Mouse (Mus musculus): ENCODE measurements around the gene Irgm2.

GRCm38 (mm10) chr11:58226425-58226824, 27.0 kb downstream of the Irgm2 start:
- TF ChIP-seq CTCF (IDR thresholded peaks at IDR 0.05; ENCODE audit: extremely low read depth, insufficient read length, insufficient replicate concordance, low read depth, low read length) (no peak), POLR2A (IDR thresholded peaks at IDR 0.05; ENCODE audit: low read depth, low read length) (no peak)
